10 mouse cellular contexts compared by ENCODE assay signal in the genomic region with DNA sequence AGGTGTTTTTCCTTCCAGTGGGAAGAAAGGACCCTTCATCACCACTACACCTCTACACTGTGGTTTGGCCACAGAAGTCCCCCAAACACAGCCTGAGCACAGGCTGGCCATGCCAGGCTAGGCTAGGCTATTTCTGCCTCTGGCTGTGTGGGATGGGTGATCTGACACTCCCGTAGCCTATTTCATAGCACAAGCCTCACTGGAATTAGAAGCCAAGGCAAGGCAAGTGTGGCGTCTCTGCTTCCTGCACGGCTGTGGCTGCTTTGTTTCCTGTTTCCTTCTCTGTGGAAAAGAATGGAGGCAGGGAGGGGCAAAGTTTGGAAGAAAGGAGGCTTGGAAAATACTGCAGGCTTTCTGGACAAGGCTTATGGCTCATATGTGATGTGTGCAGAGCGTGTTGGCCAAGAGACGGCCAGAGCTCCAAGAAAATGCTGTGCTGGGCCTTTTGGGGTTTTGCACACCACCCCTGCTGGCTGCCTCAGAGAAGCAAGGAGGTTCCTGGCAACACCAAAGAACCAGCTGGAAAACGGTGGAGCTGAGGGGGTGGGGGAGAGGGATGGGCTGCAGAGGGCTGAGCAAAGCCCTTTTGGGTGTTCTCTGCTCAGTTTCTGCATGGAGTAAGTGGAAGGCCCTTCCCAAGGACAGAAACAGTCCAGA. TPM values are rescaled to one million over a fixed set of nuclear protein-coding genes. Genes with fewer than 3 reads are reported as not detected.
A peak's percentile ranks its signal among the peaks of the same experiment; 100 is the strongest.
DNase-seq lines count a peak whose midpoint lies in the region; ATAC-seq and TF ChIP-seq lines count a peak whose summit lies in the region.
"Had no signal": no experiment of that assay in that cellular context is flagged by ENCODE, and none has a peak within 500 bp of the region (broad histone marks: within the 10 kb centered on the region; RNA-seq: fewer than 3 reads in every experiment).

No protein-coding gene starts in this region.

- H3K9me3 ChIP-seq in stomach, postnatal 0 days (ENCODE audit: control insufficient read depth, low read length): no peaks in the 10 kb centered on the region
- H3K9me3 ChIP-seq: hindbrain, embryonic 15.5 days had no signal

- no peaks in the 10 kb centered on the region for H3K27me3 ChIP-seq in stomach, postnatal 0 days (ENCODE audit: control insufficient read depth, insufficient read depth, low read length)
- H3K27me3 ChIP-seq: hindbrain, embryonic 15.5 days had no signal

- 32% methylated on average over 6 of the region's 6 CpGs for WGBS in stomach, postnatal 0 days

- peak; percentile 32 for TF ChIP-seq CTCF in stomach, postnatal 0 days (IDR thresholded peaks at IDR 0.05; ENCODE audit: low read depth)

- TF ChIP-seq EP300 in stomach, postnatal 0 days (optimal IDR thresholded peaks at IDR 0.05): no peak

- no peak overlapping the region for H3K4me3 ChIP-seq in stomach, postnatal 0 days (ENCODE audit: low read depth, low read length)
- H3K4me3 ChIP-seq: hindbrain, embryonic 15.5 days; myocyte had no signal

- H3K4me2 ChIP-seq in stomach, postnatal 0 days (replicated peaks; ENCODE audit: low read depth): no peak overlapping the region
- H3K4me2 ChIP-seq: hindbrain, embryonic 15.5 days had no signal

- no peaks in the 10 kb centered on the region for H3K36me3 ChIP-seq in stomach, postnatal 0 days (ENCODE audit: control insufficient read depth, insufficient read depth, low read length)
- H3K36me3 ChIP-seq: hindbrain, embryonic 15.5 days had no signal

- H3K9ac ChIP-seq in stomach, postnatal 0 days (ENCODE audit: low read length): no peak overlapping the region
- H3K9ac ChIP-seq: hindbrain, embryonic 15.5 days had no signal

- DNase-seq in adrenal gland, postnatal 10 days: peak; percentile 42
- no peak for DNase-seq in adrenal gland, adult 8-10 months
- peak; percentile 51 for DNase-seq in urinary bladder, postnatal 14 days (ENCODE audit: low spot score)
- DNase-seq in urinary bladder, postnatal 25 days (ENCODE audit: low spot score): no peak
- peak; percentile 46 for DNase-seq in left cerebral cortex, postnatal 4 days
- DNase-seq in stomach, postnatal 0 days (ENCODE audit: low spot score): no peak
- no peak for DNase-seq in spleen, postnatal 36 days (ENCODE audit: low spot score in 2 of 2)

- peaks cover 6% of the 10 kb centered on the region for H3K4me1 ChIP-seq in stomach, postnatal 0 days (replicated peaks; ENCODE audit: control insufficient read depth, insufficient read depth)

- intact Hi-C loops in left cerebral cortex, postnatal 4 days (cut with DNase I): no loop called here

- ATAC-seq in stomach, postnatal 0 days (ENCODE audit: low FRiP score, low TSS enrichment): peak; percentile 28; the same call in 1 of the 2 replicates
- no peak for ATAC-seq in cerebellum, adult (ENCODE audit: insufficient number of reproducible peaks, low FRiP score, low TSS enrichment)

- H3K27ac ChIP-seq in stomach, postnatal 0 days (replicated peaks): peak overlapping the region; percentile 75
- H3K27ac ChIP-seq: hindbrain, embryonic 15.5 days had no signal

RNA-seq across cellular contexts. Expression of gene Fam170b, which starts 5.6 kb away (rescaled TPM):
- total RNA-seq in adrenal gland, postnatal 10 days (2021): not detected
- under 1 TPM; 0.13 to 0.28 (median 0.19) TPM for total RNA-seq in adrenal gland, adult 8-10 months (2022)
- not detected for total RNA-seq in left cerebral cortex, postnatal 4 days (2021)
- not detected in 2 replicates for polyA plus RNA-seq in stomach, postnatal 0 days (2015; fragmentation: Nextera tagmentation; extraction: Ambion mirVana)
- polyA plus RNA-seq: myocyte had no signal

RNA-seq across cellular contexts. Expression of gene Vstm4, which starts 28.4 kb away (rescaled TPM):
- 10 to 100 TPM; 23.5 to 24.7 TPM for total RNA-seq in adrenal gland, postnatal 10 days (2021)
- 10 to 100 TPM; 15.7 to 22.0 (median 18.1) TPM for total RNA-seq in adrenal gland, adult 8-10 months (2022)
- total RNA-seq in left cerebral cortex, postnatal 4 days (2021): 1 to 10 TPM; 4.5 to 5.0 TPM
- 17.2 and 19.0 TPM in 2 replicates for polyA plus RNA-seq in stomach, postnatal 0 days (2015; fragmentation: Nextera tagmentation; extraction: Ambion mirVana)
- polyA plus RNA-seq: myocyte had no signal

RNA-seq across cellular contexts. Expression of gene Tmem273, which starts 42.4 kb away (rescaled TPM):
- total RNA-seq in adrenal gland, postnatal 10 days (2021): 1 to 10 TPM; 1.7 to 2.2 TPM
- 1 to 10 TPM; 2.0 to 5.7 (median 3.3) TPM for total RNA-seq in adrenal gland, adult 8-10 months (2022)
- total RNA-seq in left cerebral cortex, postnatal 4 days (2021): not detected
- 0.55 and 0.75 TPM in 2 replicates for polyA plus RNA-seq in stomach, postnatal 0 days (2015; fragmentation: Nextera tagmentation; extraction: Ambion mirVana)

Comparison
In these comparisons a context has a peak if more than half of its experiments do, and no peak if none do; other contexts are left out.
1. DNase-seq: peak in adrenal gland, postnatal 10 days (single experiment), urinary bladder, postnatal 14 days (single experiment) and left cerebral cortex, postnatal 4 days (single experiment); none in adrenal gland, adult 8-10 months (single experiment), urinary bladder, postnatal 25 days (single experiment), stomach, postnatal 0 days (single experiment) and spleen, postnatal 36 days (0 of 2).